ENCODE assay signal across 26 mouse cellular contexts in the genomic region with DNA sequence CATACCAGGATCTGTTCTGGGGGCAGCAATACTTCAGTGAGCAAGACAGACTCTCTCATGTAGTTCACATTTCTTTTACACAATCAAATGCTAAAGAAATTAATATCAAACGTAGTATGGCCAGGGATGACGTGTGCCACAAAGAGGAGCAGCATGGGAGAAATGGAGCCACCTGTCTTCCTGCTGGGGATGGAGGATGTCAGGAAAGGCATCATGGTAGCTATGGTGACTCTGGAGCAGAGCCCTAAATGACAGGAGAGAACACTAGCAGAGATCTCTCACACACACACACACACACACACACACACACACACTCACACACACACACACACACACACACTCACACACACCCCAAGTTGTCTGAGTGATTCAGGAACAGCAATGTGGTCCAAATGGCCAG. TPM values are rescaled to one million over a fixed set of nuclear protein-coding genes. Genes with fewer than 3 reads are reported as not detected.
"Had no signal": no experiment of that assay in that cellular context is flagged by ENCODE, and none has a peak within 500 bp of the region (broad histone marks: within the 10 kb centered on the region; RNA-seq: fewer than 3 reads in every experiment).

No protein-coding gene starts in this region.

- H3K4me3 ChIP-seq: midbrain, embryonic 10.5 days; midbrain, embryonic 12.5 days; myocyte; neural tube, embryonic 13.5 days; neural tube, embryonic 15.5 days had no signal

- H3K27me3 ChIP-seq: midbrain, embryonic 12.5 days; neural tube, embryonic 13.5 days had no signal

- H3K27ac ChIP-seq: midbrain, embryonic 10.5 days; midbrain, embryonic 12.5 days; neural tube, embryonic 13.5 days; neural tube, embryonic 15.5 days had no signal

- DNase-seq: lung, embryonic 14.5 days; lung, postnatal 10 days; lung, postnatal 4 days; midbrain, embryonic 14.5 days; retina, postnatal 1 day; right cerebral cortex, adult 18-20 months; right cerebral cortex, postnatal 25 days; right cerebral cortex, postnatal 4 days; spleen, adult 18-20 months; thymus, adult 18-20 months; thymus, postnatal 14 days; thymus, postnatal 36 days had no signal

RNA-seq across cellular contexts. Expression of a gene that starts 14.1 kb away (rescaled TPM):
- total RNA-seq: megakaryocyte, adult 5-6 weeks; megakaryocyte-erythroid progenitor cell, adult 5-6 weeks had no signal

RNA-seq across cellular contexts. Expression of a gene that starts 44.4 kb away (rescaled TPM):
- total RNA-seq: megakaryocyte, adult 5-6 weeks; megakaryocyte-erythroid progenitor cell, adult 5-6 weeks had no signal
- polyA plus RNA-seq: midbrain, embryonic 10.5 days; myocyte; stomach, embryonic 14.5 days; thymus, postnatal 0 days had no signal

RNA-seq across cellular contexts. Expression of a gene that starts 51.2 kb away (rescaled TPM):
- total RNA-seq: megakaryocyte, adult 5-6 weeks; megakaryocyte-erythroid progenitor cell, adult 5-6 weeks had no signal
- polyA plus RNA-seq: lung, embryonic 14.5 days; lung, embryonic 16.5 days; midbrain, embryonic 10.5 days; midbrain, embryonic 12.5 days; midbrain, embryonic 14.5 days; midbrain, embryonic 16.5 days; myocyte; neural tube, embryonic 11.5 days; neural tube, embryonic 13.5 days; neural tube, embryonic 15.5 days; small intestine, adult 2 months; stomach, embryonic 14.5 days; stomach, embryonic 16.5 days; thymus, postnatal 0 days had no signal
